Mouse (Mus musculus) central nervous system, embryonic 11.5 days (tissue): ENCODE results near the gene Zfp78. TPM values are rescaled to one million over a fixed set of nuclear protein-coding genes. Genes with fewer than 3 reads are reported as not detected.

Experiments used
- polyA plus RNA-seq: library from polyadenylated mRNA; depleted of rRNA; stranded (reverse); fragments of >200 nt; gene quantifications from 2 replicates; pipeline ENCODE4 v1.2.3, GENCODE M21; 2012; rRNA removed

The Zfp78 gene
- polyA plus RNA-seq = 1.5 and 2.3 TPM in 2 replicates

DNA sequence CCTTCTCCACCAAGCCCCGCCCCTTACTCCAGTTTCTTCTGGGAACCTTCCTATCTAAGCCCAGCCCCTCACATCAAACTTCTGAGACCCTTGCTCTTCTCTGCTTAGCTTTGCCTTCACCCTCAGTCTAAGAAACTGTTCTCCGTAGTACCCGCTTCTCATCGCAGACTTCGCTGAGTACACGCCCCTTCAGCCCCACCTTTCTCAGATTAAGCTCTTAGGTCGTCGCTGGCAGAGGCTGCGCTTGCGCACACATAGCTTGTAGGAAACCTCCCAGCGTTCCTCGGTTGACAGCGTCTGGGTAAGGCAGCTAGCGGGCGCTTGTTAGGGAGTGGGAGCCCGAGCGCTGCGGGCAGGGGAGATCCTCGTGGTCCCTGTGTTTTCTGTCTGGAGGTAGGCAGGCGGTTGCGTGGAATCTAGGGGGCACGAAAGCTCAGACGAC is at the start of gene Zfp78:
Gene Zfp78, plus strand, starts transcription at position 234 of the 442 bp plus-strand sequence.

DNA sequence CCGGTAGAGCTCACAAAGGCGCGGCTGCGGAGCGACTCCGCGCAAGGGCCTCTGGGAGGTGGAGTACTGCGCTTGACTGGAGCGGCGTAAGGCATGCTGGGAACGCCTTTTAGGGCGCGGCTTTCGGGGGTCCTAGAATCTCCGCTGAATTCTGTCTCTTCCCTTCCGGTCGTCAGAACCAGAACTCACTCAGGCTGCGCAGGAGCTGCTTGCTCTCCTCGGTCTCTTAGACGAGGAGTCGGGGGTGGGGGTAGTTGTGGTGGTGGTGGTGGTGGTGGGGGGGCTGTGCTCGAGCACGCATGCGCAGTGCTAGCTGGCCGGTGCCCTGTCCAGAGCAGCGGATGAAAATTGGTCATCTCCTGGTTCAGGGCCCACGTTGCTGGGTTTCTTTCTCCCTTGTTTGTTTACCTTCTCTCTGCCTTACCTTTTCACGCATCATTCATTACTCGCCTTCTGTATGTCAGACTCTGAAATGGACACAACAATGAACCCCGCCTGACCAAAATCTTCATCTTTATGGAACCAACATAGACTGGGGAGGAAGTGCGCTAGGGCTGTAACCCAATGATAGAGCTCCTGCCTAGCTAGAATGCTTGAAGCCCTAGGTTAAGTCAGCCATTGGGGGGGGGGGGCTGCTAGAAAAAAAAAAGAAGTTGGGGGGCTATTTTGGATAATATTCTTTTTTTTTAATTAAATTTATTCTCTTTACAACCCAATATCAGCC is 31.7 kb upstream of the Zfp78 start, which contains the start of gene Zfp583:
Gene Zfp583, minus strand, starts transcription at position 53 of the 724 bp plus-strand sequence.

DNA sequence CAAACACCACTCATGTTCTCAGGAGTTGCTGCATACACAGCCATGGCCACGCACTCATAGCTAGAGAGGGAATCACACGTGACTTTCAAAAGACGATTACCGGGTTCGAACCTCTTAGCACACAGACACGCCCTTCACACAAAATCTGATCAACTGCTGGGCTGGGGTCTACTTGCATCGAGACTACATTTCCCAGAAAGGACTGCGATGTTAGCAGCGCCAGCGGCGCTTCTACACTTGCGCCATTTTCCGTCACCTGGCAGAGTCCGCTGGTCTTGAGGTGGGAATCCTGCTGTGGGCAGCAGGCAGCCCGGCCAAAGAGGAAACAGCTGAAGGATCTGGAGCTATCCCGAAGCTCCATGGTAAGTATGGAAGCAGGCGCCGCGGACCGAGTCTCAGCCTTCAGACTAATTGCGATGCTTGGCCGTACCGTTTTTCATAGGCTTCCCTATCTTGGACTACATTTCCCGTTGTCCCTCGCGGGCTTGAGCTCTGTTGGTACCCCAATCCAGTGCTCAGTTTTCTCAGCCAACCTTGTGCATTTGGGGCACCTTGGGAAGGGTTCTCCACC is 19.5 kb upstream of the Zfp78 start, which contains the start of gene Gm3854:
Gene Gm3854, plus strand, starts transcription at position 259 of the 571 bp plus-strand sequence.

DNA sequence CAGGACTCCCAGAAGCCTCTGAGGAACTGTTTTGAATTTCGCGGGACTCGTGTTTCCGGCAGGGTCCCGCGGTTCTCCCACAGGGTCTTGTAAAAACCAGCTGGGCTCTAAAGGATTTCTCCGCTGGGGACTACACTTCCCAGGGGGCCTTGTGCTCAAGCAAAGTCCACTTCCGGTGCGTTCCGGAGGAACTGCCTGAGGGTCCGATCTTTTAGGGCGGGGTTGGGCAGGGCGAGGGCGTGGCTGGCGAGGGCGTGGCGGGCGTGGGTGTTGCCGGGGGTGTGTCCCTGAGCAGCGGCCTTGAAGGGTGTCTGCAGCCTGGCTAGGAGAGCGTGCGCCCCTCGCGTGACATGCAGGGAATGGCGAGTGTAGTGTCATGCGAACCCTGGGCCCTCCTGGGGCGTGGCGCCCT is 20.0 kb downstream of the Zfp78 start, which contains the start of gene Zfp28:
Gene Zfp28, plus strand, starts transcription at position 252 of the 412 bp plus-strand sequence.

DNA sequence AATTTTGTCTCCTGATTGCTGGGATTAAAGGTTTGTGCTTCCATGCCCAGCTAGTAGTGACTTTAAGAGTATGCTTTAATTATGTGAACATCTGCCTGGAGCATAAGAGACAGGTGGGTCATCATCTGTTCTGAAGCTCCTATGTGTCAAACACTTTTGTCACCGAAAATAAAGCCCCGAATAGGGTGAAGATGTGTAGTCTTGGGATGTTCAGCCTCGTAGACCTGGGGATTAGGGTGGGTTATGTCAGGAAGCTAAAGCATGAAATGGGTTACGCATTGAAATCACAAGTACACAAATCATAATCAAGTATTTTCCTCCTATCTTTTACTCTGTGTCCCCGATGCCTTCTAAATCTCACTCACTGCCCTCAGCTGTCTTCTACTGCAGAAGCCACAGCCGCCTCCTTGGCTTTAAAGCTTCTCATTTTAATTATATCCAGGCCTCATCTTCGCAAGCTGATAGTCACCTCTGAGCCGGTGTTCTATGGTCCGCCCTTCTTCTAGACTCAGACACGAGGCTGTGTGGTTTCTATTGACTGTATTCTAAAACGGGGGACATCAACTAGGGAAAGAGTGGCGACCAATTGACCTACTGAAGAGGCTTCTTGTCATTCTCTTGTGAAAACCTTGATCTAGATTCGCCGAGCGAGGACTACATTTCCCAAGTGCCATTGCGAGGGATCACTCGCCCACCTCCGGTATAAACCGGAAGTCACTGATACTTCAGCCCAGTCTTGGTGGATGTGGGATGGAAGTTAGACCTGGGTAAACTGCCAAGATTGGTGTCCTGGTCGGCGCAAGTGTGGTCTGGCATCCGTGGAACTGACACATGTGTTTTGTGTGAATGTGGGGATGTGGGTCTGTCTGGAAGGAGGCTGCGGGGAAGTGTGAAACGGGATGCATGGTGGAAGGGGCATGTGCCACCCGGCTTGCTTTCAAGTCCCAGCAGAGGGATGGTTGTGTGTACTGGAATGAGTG is 35.2 kb downstream of the Zfp78 start, which contains the start of gene Smim17:
Gene Smim17, plus strand, starts transcription at position 720 of the 980 bp plus-strand sequence.

DNA sequence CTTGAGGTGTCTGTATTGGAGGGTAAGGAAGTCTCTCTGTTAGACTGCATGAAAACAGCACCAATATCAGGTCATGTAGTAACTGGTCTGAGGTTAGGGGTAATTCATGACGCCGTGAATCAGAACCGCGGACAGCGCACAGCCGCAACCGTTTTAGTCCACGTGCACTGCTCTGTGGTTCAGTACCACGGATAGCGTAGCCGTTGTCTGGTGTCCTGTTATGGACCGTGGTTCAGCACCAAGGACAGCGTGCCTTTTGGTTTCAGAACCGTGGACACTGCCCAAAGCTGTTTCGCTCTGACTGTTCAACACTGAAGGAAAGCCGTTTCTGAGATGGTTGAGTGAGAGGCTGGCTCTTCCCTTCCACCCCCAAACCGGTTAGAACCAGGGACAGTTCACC is 47.0 kb downstream of the Zfp78 start, which contains the start of gene Gm20715:
Gene Gm20715, plus strand, starts transcription at position 235 of the 400 bp plus-strand sequence.

Other genes starting within 250 kb of the Zfp78 start
- gene Zfp787, start 207.3 kb upstream of the Zfp78 start, polyA plus RNA-seq = 36.1 and 39.3 TPM in 2 replicates
- 52.6 and 93.5 TPM in 2 replicates for gene Zfp444, start 191.1 kb upstream of the Zfp78 start, polyA plus RNA-seq
- not detected in 2 replicates for gene Galp, start 166.2 kb upstream of the Zfp78 start, polyA plus RNA-seq
- gene Zscan5b, start 141.0 kb upstream of the Zfp78 start, polyA plus RNA-seq = not detected in 2 replicates
- not detected in 2 replicates for gene Epp13, start 110.6 kb upstream of the Zfp78 start, polyA plus RNA-seq
- gene Zfp667, start 76.7 kb upstream of the Zfp78 start, polyA plus RNA-seq = 5.6 and 6.3 TPM in 2 replicates
- 6.1 and 7.8 TPM in 2 replicates for gene Zfp583, start 32.0 kb upstream of the Zfp78 start, polyA plus RNA-seq
- gene Gm3854, start 19.5 kb upstream of the Zfp78 start, polyA plus RNA-seq = 2.2 and 2.5 TPM in 2 replicates
- 7.9 and 13.4 TPM in 2 replicates for gene Zfp28, start 20.0 kb downstream of the Zfp78 start, polyA plus RNA-seq
- gene Smim17, start 35.4 kb downstream of the Zfp78 start, polyA plus RNA-seq = 1.1 and 1.9 TPM in 2 replicates
- gene Gm20715, start 47.0 kb downstream of the Zfp78 start, polyA plus RNA-seq = 0.05 and 0.06 TPM in 2 replicates
- 0.02 and 0.06 TPM in 2 replicates for gene Olfr1344, start 75.4 kb downstream of the Zfp78 start, polyA plus RNA-seq
- not detected in 2 replicates for gene Olfr1336, start 92.9 kb downstream of the Zfp78 start, polyA plus RNA-seq
- gene Olfr1346, start 103.8 kb downstream of the Zfp78 start, polyA plus RNA-seq = not detected in 2 replicates
- not detected in 2 replicates for gene Olfr5, start 123.7 kb downstream of the Zfp78 start, polyA plus RNA-seq
- not detected in 2 replicates for gene Olfr1347, start 136.5 kb downstream of the Zfp78 start, polyA plus RNA-seq
- not detected in 2 replicates for gene Olfr1348, start 145.5 kb downstream of the Zfp78 start, polyA plus RNA-seq
- 0.09 TPM in 1 of 2 replicates, not detected in the other for gene Olfr1349, start 159.7 kb downstream of the Zfp78 start, polyA plus RNA-seq
- not detected in 2 replicates for gene Olfr1350, start 201.6 kb downstream of the Zfp78 start, polyA plus RNA-seq